Mouse (Mus musculus) cortical plate, adult 2 months (tissue): ENCODE measurements around the gene Sidt1. TPM values are rescaled to one million over a fixed set of nuclear protein-coding genes. Genes with fewer than 3 reads are reported as not detected.

ENCODE experiments used
- H3K27ac ChIP-seq: fragments of 200-500 bp; 2 replicates; pipeline ENCODE4 v1.5.1; 2012; ENCODE audit warnings: low read length, control low read depth, inconsistent platforms; ENCODE audit not compliant: insufficient read depth
- H3K4me1 ChIP-seq: fragments of 200-500 bp; 2 replicates; pipeline ENCODE4 v1.6.1; 2011; ENCODE audit warnings: low read length; ENCODE audit not compliant: control insufficient read depth, insufficient read depth
- H3K4me3 ChIP-seq: fragments of 200-500 bp; 2 replicates; pipeline ENCODE4 v1.5.1; 2011; ENCODE audit warnings: mild to moderate bottlenecking, low read length, control low read depth; ENCODE audit not compliant: insufficient read depth
- CTCF ChIP-seq: fragments of 200-500 bp; IDR thresholded peaks from 2 replicates; pipeline ENCODE4 v1.5.1; 2011; ENCODE audit warnings: mild to moderate bottlenecking, control low read depth, low read length; ENCODE audit not compliant: insufficient read depth; ENCODE audit errors: extremely low read depth
- POLR2A ChIP-seq: fragments of 200-500 bp; IDR thresholded peaks from 2 replicates; pipeline ENCODE4 v1.6.1; 2011; ENCODE audit warnings: mild to moderate bottlenecking, low read length, control low read depth; ENCODE audit not compliant: insufficient read depth; ENCODE audit errors: extremely low read depth
- polyA plus RNA-seq: library from polyadenylated mRNA; depleted of rRNA; stranded (reverse); fragments of >200 nt; gene quantifications from 2 replicates; pipeline ENCODE4 v1.2.3, GENCODE M21; 2012

Gene Sidt1
- polyA plus RNA-seq, 1 experiment = 60.0 TPM

GRCm38 (mm10) chr16:44282036-44282435, 51.0 kb downstream of the Sidt1 start:
- TF ChIP-seq CTCF (no peak), POLR2A (no peak)
- H3K4me1 ChIP-seq = peaks cover 4% of the 10 kb centered on the region

GRCm38 (mm10) chr16:44280806-44281205, 52.2 kb downstream of the Sidt1 start:
- TF ChIP-seq CTCF = no peak
- Histone ChIP-seq H3K4me3 (no peak overlapping the region), H3K4me1 (peaks cover 4% of the 10 kb centered on the region), H3K27ac (no peak overlapping the region)

More at GRCm38 (mm10) chr16:44282036-44282435, 51.0 kb downstream of the Sidt1 start:
- H3K27ac ChIP-seq = no peak overlapping the region
- no peak overlapping the region for H3K4me3 ChIP-seq

DNA sequence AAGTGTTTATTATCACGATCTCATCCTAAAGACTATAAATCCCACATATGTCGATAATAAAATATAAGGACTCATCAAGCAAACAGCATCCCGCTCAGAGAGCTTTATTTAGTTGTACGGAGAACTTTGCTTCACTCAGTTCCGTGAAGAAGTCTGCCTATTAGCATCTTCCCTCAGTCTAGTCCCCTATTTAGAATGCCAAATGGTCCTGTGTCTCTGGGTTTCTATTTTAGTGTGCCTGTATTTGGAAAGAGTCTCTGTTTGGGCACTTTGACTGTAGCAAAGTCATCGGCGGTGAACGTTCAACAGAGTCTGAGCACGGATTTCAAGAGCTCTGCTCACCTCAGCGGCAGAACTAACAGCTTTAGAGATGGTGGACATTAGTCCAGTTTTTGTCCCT, 55.8 kb downstream of the Sidt1 start:
- TF ChIP-seq CTCF = no peak
- no peak for TF ChIP-seq POLR2A
- Histone ChIP-seq H3K4me3 (no peak overlapping the region), H3K4me1 (peaks cover 4% of the 10 kb centered on the region), H3K27ac (peak overlapping the region; percentile 64; the same call in 1 of the 2 replicates)

DNA sequence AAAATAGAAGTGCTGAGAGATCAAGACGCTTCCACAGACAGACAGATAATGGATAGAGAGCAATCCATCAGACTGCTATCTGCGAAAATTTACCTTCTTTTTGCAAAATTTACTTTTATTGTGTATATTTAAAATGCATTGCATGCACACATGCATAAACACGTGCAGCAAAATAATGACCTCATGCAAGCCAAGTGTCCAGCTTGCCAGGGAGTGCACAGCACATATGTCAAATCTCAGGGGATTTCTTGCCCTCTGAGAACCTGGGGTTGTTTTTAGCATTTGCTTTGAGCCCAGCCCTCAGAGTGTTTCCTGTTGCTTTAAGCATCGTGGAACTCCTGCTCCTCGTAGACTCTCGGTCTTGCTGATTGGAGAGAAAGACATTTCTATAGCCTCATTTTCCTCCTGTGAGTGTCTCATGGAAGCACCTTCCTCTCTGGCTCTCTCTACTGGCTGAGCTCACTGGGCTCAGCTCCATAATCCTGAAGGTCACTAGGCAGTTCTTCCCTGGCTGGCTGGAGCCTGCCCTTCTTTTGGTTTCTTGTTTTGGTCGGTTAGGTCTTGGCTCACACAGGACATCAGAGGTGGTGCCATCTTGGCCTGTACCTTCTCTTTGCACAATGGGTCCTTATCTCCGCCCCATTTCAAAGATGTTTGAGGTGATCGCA, 61.5 kb downstream of the Sidt1 start:
- H3K4me3 ChIP-seq = no peak overlapping the region
- TF ChIP-seq CTCF (no peak), POLR2A (no peak)
- peak overlapping the region; percentile 5; the same call in 1 of the 2 replicates for H3K27ac ChIP-seq
- peaks cover 7% of the 10 kb centered on the region for H3K4me1 ChIP-seq

DNA sequence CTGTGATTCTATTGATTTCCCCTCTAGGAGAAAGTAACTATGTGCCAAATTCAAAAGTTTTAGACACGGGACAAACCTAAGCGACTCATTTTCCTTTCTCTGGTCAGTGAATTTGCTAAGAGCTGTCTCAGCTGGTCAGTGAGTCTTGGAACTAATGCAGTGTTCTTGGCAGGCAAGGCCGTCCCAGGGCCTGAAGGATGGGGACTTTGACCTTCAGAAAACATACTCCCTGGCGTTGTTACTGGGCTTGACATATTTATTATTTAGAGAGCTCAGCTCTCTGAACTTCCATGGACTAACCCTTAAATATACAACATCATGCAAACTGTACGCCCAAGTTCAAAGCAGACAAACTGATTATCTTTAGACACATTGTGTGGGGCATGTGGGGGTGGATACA, 62.4 kb downstream of the Sidt1 start:
- H3K4me1 ChIP-seq = peaks cover 7% of the 10 kb centered on the region
- H3K27ac ChIP-seq = no peak overlapping the region; the same call in 1 of the 2 replicates
- TF ChIP-seq CTCF (no peak), POLR2A (no peak)
- no peak overlapping the region for H3K4me3 ChIP-seq

DNA sequence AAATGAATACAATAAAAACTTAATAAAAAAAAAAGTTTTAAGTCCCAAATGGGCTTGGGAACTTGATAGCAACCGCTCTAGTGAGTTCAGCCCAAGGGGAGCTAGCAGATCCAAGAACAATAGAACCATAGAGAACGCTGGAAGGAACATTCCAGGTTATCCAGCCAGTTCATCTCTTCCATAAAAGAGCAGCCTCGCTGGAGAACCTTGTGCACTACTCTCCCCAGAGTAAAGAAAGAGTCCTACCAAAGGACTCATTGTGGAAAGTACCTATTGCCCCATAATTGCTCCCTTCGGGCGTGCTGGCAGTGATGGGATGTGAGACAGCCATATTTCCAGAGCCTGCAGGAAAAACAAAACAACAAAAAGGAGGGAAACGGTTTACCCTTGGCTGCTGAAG, 63.4 kb downstream of the Sidt1 start:
- Histone ChIP-seq H3K4me3 (no peak overlapping the region), H3K27ac (peak overlapping the region; percentile 73), H3K4me1 (peaks cover 7% of the 10 kb centered on the region)
- no peak for TF ChIP-seq CTCF
- no peak for TF ChIP-seq POLR2A

DNA sequence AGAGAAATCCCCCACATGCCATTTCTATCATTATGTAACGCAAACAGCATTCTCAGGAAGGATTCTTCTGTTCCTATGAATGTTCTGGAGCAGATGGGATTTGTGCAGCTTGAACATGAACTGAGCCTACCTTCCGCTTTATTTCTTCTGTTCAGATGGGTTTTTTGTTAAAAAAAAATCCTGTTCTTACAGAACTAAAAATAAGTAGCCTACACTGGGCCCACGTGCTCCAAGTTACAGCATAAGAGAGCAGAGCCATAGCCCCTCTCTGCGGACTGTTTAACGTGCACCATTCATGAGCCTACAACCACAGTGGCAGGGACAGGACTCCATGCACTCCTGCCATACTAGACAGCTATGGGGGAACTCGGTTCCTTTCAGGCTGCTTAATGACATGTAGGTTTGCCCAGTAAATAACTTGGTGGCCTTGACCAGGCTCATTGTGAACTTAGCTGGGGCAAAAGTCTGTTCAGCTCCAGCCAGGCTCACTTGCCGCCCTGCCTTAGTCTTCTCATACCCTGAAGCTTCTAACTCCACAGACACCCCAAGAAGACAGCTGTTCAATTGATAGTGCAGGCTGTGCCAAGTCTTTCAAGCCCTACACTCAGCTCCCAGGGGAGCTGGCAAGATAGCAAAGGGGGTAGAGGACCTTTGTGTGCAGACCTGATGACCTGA, 64.3 kb downstream of the Sidt1 start:
- no peak for TF ChIP-seq POLR2A
- no peak for TF ChIP-seq CTCF
- H3K4me1 ChIP-seq = peaks cover 7% of the 10 kb centered on the region
- no peak overlapping the region for H3K4me3 ChIP-seq
- peak overlapping the region; percentile 62 for H3K27ac ChIP-seq

DNA sequence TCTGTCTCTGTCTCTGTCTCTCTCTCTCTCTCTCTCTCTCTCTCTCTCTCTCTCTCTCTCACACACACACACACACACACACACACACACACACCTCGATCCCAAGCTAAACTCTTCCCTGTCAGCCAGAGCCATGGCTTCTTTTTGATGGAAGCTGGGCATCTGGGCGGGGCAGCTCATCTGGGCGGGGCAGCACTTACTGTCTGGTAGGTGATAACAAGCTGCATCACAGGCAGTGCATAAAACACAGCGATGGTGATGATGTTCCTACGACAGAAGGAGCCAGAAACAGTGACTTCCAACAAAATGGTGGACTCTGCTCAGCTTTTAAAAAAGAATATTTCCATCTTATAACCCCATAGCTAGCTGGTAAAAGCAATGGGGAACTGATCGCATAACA, 67.4 kb downstream of the Sidt1 start:
- TF ChIP-seq POLR2A (no peak), CTCF (no peak)
- Histone ChIP-seq H3K27ac (no peak overlapping the region), H3K4me1 (peaks cover 7% of the 10 kb centered on the region), H3K4me3 (no peak overlapping the region)

GRCm38 (mm10) chr16:44264916-44265315, 68.1 kb downstream of the Sidt1 start:
- no peak for TF ChIP-seq POLR2A
- TF ChIP-seq CTCF = no peak
- Histone ChIP-seq H3K27ac (no peak overlapping the region), H3K4me3 (no peak overlapping the region), H3K4me1 (peaks cover 7% of the 10 kb centered on the region)

DNA sequence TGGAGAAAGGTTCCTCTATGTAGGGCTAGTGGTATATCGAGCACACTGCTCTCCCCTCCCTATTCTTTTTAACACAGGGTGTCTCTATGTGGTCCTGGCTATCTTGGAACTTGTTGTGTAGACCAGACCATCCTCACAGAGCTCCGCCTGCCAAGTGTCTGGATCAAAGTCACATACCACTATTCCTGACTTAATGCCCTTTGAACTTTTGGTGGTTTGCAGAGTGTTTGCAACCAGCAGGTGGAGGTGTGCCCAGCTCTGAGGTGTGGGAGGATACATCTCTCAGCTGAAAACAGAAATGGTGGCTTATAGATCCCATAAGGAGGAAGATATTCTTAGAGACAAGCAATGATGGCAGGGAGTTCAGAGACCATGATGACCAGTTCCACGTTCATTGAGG, 75.5 kb downstream of the Sidt1 start:
- H3K27ac ChIP-seq = no peak overlapping the region
- H3K4me3 ChIP-seq = no peak overlapping the region
- no peak for TF ChIP-seq CTCF
- no peak for TF ChIP-seq POLR2A
- no peaks in the 10 kb centered on the region for H3K4me1 ChIP-seq
